Mouse (Mus musculus) layer of hippocampus, postnatal 10 days (tissue): ENCODE measurements at regions not wholly inside any gene's neighbourhood (a gene's known extent, or its start where the extent isn't known, plus 50 kb on each side); places are given as distances from the start of the nearest gene placed in this dataset.

Experiments used
- DNase-seq, 2 experiments: peaks; one replicate each; pipeline ENCODE4 v3.0.0; 2021; ENCODE audit warnings: low spot score in 2 of 2

- no peak for DNase-seq
Measured at GRCm38 (mm10) chr19:56172454-56172853, 114.5 kb upstream of the Habp2 start.

GRCm38 (mm10) chr19:56176059-56176458 lies 110.9 kb upstream of the Habp2 start:
- DNase-seq, result no peak

- no peak for DNase-seq
Measured at GRCm38 (mm10) chr19:56177231-56177745, 109.6 kb upstream of the Habp2 start.

- DNase-seq, result no peak
Measured at GRCm38 (mm10) chr19:56185756-56186155, 101.2 kb upstream of the Habp2 start.

GRCm38 (mm10) chr19:56189185-56189584 lies 97.8 kb upstream of the Habp2 start:
- DNase-seq, result no peak

- no peak for DNase-seq
Measured at GRCm38 (mm10) chr19:56190222-56190621, 96.7 kb upstream of the Habp2 start.

- no peak for DNase-seq
Measured at GRCm38 (mm10) chr19:56198474-56199236, 88.3 kb upstream of the Habp2 start.

- DNase-seq, result no peak
Measured at GRCm38 (mm10) chr19:56199401-56200150, 87.4 kb upstream of the Habp2 start.

- no peak for DNase-seq
Measured at GRCm38 (mm10) chr19:56201007-56201682, 85.8 kb upstream of the Habp2 start.

GRCm38 (mm10) chr19:56201738-56202480 lies 85.0 kb upstream of the Habp2 start:
- peak; percentile 46 to 62 for DNase-seq

GRCm38 (mm10) chr19:56202481-56203130 lies 84.3 kb upstream of the Habp2 start:
- no peak for DNase-seq

GRCm38 (mm10) chr19:56218536-56218935 lies 68.4 kb upstream of the Habp2 start:
- no peak for DNase-seq

GRCm38 (mm10) chr19:56220724-56221407 lies 66.1 kb upstream of the Habp2 start:
- DNase-seq, result peak in 1 of 2 experiments; percentile 16

- no peak for DNase-seq
Measured at GRCm38 (mm10) chr19:56222496-56222895, 64.4 kb upstream of the Habp2 start.

GRCm38 (mm10) chr19:56225039-56225438 lies 61.9 kb upstream of the Habp2 start:
- DNase-seq, result no peak

- no peak for DNase-seq
Measured at GRCm38 (mm10) chr19:56225518-56225917, 61.4 kb upstream of the Habp2 start.

- DNase-seq, result no peak
Measured at GRCm38 (mm10) chr19:56228586-56228985, 58.4 kb upstream of the Habp2 start.

- no peak for DNase-seq
Measured at GRCm38 (mm10) chr19:56231430-56231829, 55.5 kb upstream of the Habp2 start.

- no peak for DNase-seq
Measured at GRCm38 (mm10) chr19:56231849-56232248, 55.1 kb upstream of the Habp2 start.

- DNase-seq, result no peak
Measured at GRCm38 (mm10) chr19:56232269-56232668, 54.7 kb upstream of the Habp2 start.
